Mouse (Mus musculus) forebrain, embryonic 14.5 days (tissue): ENCODE data around the gene Cybc1. TPM values are rescaled to one million over a fixed set of nuclear protein-coding genes. Genes with fewer than 3 reads are reported as not detected.

Source experiments
- ATAC-seq: fragments of 200-750 bp; cut with Nextera tagmentation; 2 replicates; pipeline ENCODE4 v1.8.0; 2017; ENCODE audit warnings: mild to moderate bottlenecking, moderate library complexity
- DNase-seq: peaks from one replicate; pipeline ENCODE4 v3.0.0-alpha.2; 2015; ENCODE audit warnings: low spot score
- H3K27ac ChIP-seq: fragments of 300-500 bp; sonication (generic); 2 replicates; pipeline ENCODE4 v1.5.1; 2014; ENCODE audit warnings: low read depth, mild to moderate bottlenecking, control low read depth, low read length, moderate library complexity
- H3K27me3 ChIP-seq: fragments of 300-500 bp; sonication (generic); replicated peaks from 2 replicates; pipeline ENCODE4 v1.6.1; 2014; ENCODE audit warnings: low read length, control low read depth, mixed read lengths; ENCODE audit not compliant: control insufficient read depth, insufficient read depth
- H3K36me3 ChIP-seq: fragments of 300-500 bp; sonication (generic); 2 replicates; pipeline ENCODE4 v1.6.1; 2014; ENCODE audit warnings: low read length, control low read depth; ENCODE audit not compliant: control insufficient read depth, insufficient read depth
- H3K4me1 ChIP-seq: fragments of 300-500 bp; sonication (generic); 2 replicates; pipeline ENCODE4 v1.6.1; 2014; ENCODE audit warnings: antibody characterized with exemption, low read length, control low read depth; ENCODE audit not compliant: control insufficient read depth, insufficient read depth
- H3K4me2 ChIP-seq: fragments of 300-500 bp; sonication (generic); 2 replicates; pipeline ENCODE4 v1.6.1; 2014; ENCODE audit warnings: mild to moderate bottlenecking, control low read depth, low read length
- H3K4me3 ChIP-seq: fragments of 300-500 bp; sonication (generic); 2 replicates; pipeline ENCODE4 v1.5.1; 2014; ENCODE audit warnings: low read depth, low read length, control low read depth
- H3K9ac ChIP-seq: fragments of 300-500 bp; sonication (generic); 2 replicates; pipeline ENCODE4 v1.6.1; 2014; ENCODE audit warnings: mild to moderate bottlenecking, low read length, control low read depth, moderate library complexity
- H3K9me3 ChIP-seq: fragments of 300-500 bp; sonication (generic); replicated peaks from 2 replicates; pipeline ENCODE4 v1.6.1; 2016; ENCODE audit warnings: low read length, control low read depth, mixed read lengths; ENCODE audit not compliant: control insufficient read depth
- WGBS: fragments of 180-500 bp; shearing (Covaris S2); extraction: QIAGEN DNeasy Blood & Tissue Kit; methylation state at CpG from one replicate; pipeline ENCODE4 v1.1.7; 2014; 5-methylcytosine and 5-hydroxymethylcytosine counted together
- polyA plus RNA-seq: library from polyadenylated mRNA; unstranded; fragments of >200 nt; fragmentation: Nextera tagmentation; extraction: Ambion mirVana; gene quantifications from 2 replicates; pipeline ENCODE4 v1.2.1, GENCODE M21; 2014

Cybc1 gene
- polyA plus RNA-seq, 1 experiment from 2014 or later = 46.0 TPM

DNA sequence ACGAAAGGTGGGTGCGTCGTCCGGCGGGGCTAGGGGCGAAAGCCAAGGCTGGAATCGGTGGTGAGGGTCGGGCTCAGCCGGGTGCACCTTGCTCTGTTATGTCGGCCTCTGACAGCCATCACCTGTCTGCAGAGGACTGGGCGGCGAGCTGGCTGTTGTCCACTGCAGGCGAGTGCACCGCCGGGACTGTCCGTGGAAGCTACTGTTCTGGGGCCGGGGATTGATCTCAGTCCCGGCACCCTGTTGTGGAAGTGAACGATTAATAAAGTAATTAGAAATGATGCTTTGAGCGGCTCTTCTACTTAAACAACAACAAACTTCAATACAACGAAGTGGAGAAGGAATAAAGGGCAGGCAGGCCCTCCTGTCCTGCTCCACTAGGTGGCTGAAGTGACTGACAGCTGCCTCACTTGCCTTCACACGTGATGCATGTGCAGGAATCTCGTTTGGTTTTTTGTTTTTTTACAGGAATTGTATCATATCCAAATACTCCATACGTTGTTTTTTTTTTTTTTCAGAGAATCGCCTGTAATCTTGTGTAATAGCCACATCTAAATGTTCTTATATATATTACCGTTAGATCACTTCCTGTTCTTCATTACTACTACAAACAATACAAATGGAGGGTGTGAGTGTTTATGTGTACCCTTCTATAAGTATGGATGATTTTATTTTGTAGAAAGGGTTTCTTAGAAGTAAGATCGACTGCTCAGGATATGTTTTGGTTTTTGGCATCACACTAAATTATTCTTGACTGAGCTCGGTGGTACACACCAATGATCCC, 8.4 kb upstream of the Cybc1 start:
- no peaks in the 10 kb centered on the region for H3K27me3 ChIP-seq
- no peaks in the 10 kb centered on the region for H3K9me3 ChIP-seq
- peak overlapping the region; percentile 77 for H3K4me3 ChIP-seq
- peaks cover 37% of the 10 kb centered on the region for H3K36me3 ChIP-seq
- H3K27ac ChIP-seq = peak overlapping the region; percentile 100
- peak; percentile 5; the same call in 1 of the 2 replicates for ATAC-seq
- H3K4me1 ChIP-seq = peaks cover 21% of the 10 kb centered on the region
- peak overlapping the region; percentile 87 for H3K9ac ChIP-seq
- 4% methylated on average over 28 of the region's 28 CpGs for WGBS
- peak; percentile 67 for DNase-seq
- peak overlapping the region; percentile 64 for H3K4me2 ChIP-seq

DNA sequence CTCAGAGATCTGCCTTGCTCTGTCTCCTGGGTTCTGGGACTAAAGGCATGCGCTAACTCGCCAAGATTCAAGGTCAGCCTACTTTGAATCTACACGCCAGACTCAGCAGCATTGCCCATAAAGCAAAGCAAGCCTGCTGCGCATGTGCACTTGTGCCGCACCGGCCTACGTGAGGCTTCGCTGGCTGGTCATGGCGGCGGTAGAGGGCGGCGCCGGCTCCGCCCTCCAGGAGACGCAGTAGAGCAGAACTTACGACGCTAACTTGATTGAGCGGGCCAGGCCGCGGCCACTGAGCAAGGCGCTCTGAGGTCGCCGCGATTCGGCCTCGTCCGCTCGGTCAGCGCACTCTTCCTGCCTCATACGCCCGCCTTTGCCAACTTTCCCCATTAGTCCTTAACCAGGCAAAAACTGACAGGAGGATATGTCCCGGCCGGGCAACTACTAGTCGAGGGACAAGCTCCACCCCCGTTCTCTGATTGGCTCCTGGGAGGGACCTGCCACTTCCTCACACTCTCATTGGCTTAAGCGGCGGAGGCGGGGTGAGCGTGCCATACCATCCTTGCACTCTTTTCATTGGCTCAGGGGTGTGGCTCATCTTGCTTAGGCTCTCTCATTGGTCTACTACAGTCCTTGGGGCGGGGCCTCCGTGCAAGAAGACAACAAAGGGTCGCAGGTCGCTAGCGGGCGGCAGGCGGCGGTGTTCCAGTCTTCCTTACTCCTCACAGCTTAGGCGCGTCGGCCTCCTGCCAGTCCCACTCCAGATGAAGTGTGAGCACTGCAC, 7.6 kb upstream of the Cybc1 start, which contains the start of gene Narf:
TSS of gene Narf (plus strand) at position 690 of the 781 bp plus-strand sequence.
- Histone ChIP-seq H3K27me3 (no peaks in the 10 kb centered on the region), H3K4me1 (peaks cover 21% of the 10 kb centered on the region), H3K4me2 (peak within 1 kb of the TSS; percentile 64), H3K36me3 (peaks cover 29% of the 10 kb centered on the region), H3K9me3 (no peaks in the 10 kb centered on the region), H3K27ac (peak within 1 kb of the TSS; percentile 100), H3K4me3 (peak within 1 kb of the TSS; percentile 77), H3K9ac (peak within 1 kb of the TSS; percentile 87)
- DNase-seq = peak; percentile 100
- peak; percentile 100 for ATAC-seq
- WGBS = under 1% methylated on average over 50 of the region's 50 CpGs

DNA sequence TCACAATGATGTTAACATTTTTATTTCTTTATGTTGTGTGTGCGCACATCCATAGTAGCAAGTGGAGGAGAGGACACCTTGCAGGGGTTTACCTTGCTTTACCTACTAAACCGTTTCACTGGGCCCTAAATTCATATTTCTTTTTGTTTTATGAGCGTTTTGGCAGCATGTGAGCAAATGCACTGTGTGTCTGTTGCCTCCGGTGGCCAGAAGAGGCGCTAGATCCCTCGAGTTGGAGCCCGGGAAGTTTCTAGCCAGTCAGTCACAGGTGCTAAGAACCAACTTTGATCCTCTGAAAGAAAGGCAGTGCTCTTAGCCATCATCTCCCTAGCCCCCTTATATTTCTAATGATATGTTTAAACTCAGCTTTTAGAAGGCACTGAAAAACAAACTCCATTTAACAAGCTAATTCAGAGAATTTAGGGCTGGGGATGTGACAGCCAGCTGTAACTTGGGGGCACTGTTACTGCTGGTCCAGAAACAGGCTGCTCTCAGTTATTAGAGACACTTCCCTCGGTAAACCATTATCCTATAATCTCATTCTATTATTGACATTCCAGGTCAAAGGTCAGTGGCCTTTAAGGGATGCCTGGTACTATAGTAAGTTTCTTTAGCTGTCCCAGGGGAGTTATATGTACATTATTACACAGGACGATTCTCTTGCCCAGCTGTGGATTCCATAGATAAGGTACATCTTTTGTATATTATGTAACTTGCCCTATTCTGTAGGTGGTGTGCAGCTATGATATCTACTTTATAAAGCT, 6.5 kb upstream of the Cybc1 start:
- Histone ChIP-seq H3K27me3 (no peaks in the 10 kb centered on the region), H3K27ac (peak overlapping the region; percentile 100), H3K9ac (no peak overlapping the region), H3K4me3 (no peak overlapping the region), H3K4me2 (peak overlapping the region; percentile 64), H3K9me3 (no peaks in the 10 kb centered on the region), H3K36me3 (peaks cover 18% of the 10 kb centered on the region), H3K4me1 (peaks cover 21% of the 10 kb centered on the region)
- no peak for ATAC-seq
- DNase-seq = peak; percentile 46
- 30% methylated on average over 9 of the region's 9 CpGs for WGBS

DNA sequence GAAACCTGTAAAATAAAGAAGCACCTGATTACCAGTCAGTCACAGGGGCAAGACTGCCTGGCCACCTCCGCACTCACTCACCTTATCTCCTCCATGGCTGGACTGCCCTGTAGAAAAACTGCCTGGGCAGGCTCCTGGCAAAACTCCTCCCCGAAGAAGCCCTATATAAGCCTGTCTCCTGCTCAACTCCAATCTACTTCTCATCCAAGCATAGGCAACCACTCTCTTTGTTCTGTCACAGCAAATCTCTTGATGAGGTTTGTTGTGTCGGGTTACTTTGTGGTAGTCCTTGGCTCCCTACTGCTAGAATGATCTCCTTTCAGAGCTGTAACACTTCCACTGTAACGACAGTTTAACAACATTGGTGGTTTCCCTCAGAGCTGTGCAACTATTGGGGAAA, 3.6 kb upstream of the Cybc1 start:
- Histone ChIP-seq H3K4me3 (no peak overlapping the region), H3K27me3 (no peaks in the 10 kb centered on the region), H3K9me3 (no peaks in the 10 kb centered on the region), H3K4me2 (no peak overlapping the region), H3K27ac (no peak overlapping the region), H3K4me1 (peaks cover 18% of the 10 kb centered on the region), H3K36me3 (no peaks in the 10 kb centered on the region), H3K9ac (no peak overlapping the region)
- no peak for ATAC-seq
- 30% methylated on average over 4 of the region's 4 CpGs for WGBS
- no peak for DNase-seq

DNA sequence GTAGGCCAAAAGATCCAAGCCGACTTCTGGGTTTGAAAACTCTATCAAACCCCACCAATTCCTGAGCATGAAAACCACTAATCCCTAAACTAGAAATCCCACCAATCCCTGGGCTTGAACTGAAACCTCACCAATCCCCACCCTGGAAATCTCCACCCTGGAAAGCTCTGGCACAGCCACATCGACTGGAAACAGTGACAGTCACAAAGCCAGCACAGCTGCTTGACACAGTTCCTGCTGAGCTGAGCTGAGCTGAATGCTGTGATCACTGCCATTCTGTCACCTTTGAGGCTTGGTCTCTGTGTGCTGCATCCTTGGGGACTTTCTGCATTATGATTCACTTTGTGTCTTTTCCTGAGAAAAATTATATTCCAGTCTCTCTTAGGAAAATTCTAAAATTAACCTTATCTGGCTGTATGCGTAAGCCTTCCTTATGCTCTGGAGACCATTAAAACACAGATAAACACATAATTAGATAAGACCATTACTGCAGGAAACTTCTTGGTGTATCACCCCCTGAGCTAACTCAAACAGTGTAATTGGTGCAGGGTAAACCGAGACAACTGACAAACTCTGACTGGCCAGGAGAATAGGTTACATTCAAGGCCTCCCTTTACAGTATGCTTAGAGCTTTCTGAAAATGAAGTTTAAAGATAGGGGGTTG, 2.6 kb upstream of the Cybc1 start:
- Histone ChIP-seq H3K4me1 (peaks cover 19% of the 10 kb centered on the region), H3K27ac (no peak overlapping the region), H3K9ac (no peak overlapping the region), H3K9me3 (no peaks in the 10 kb centered on the region), H3K4me3 (no peak overlapping the region), H3K36me3 (peaks cover 7% of the 10 kb centered on the region; the same call in 1 of the 2 replicates), H3K4me2 (no peak overlapping the region), H3K27me3 (no peaks in the 10 kb centered on the region)
- DNase-seq = no peak
- ATAC-seq = no peak
- WGBS = 50% methylated on average over 4 of the region's 4 CpGs

DNA sequence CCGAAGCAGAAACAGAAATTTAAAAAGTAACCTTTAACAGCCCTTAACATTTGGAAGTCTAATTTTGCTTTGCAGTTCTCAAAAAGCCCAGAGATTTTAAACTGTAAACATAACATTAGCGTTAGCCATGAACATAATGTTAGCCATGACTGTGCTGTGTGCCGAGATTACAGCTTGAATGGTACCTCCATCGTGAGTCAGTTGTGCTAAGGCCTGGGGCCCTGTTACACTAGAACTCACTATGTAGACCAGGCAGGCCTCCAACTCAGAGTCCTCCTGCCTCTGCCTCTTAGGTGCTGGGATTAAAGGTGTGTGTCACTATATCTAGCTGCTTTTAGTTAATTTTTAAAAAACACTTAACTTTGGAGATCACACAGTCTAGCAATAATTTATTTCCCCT, 2.1 kb upstream of the Cybc1 start:
- H3K4me3 ChIP-seq = no peak overlapping the region
- 78% methylated on average over 4 of the region's 4 CpGs for WGBS

DNA sequence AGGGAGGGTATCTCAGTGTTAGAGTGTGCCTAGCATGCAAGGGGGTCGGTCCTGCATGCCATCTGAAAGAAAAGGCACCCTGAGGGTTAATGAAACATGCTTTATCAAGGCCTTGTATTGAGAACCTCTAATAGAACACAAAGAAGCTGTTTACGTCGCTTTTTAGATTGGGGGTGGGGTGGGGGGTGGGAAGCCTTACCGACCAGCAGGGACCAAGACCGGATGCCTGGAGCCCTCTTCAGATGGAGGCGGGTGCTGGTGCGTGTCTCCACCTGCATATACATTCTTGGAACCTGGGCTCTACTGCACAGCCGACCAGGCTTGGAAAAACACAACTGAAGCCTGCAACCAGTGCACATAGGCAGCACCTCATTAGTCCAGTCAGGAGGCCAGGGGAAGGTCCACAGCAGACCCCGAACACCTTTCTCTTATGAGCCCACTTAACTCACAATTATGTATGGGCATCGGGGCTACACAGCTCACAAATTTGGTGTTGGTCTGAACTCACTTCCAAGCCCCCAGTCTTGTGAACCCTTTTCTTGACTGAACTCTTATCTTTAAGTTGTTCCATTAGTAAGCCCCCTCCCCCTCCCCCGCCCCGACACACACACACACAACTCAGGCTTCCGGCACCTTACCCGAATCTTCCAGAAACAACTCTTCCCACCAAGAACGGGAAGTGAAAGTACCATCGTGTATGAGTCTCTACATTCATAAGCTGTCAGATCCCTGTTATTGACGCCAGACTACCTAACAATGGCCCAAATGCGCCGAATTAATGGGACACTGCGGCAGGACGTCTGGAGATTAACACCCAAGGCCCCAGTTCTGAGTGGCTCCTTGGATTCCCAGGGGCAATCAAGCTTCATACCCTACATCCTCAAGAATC, 749 bp downstream of the Cybc1 start:
- Histone ChIP-seq H3K9me3 (no peaks in the 10 kb centered on the region), H3K9ac (peak overlapping the region; percentile 74), H3K4me3 (peak overlapping the region; percentile 70), H3K36me3 (peaks cover 40% of the 10 kb centered on the region), H3K4me2 (peak overlapping the region; percentile 78), H3K4me1 (peaks cover 14% of the 10 kb centered on the region), H3K27me3 (no peaks in the 10 kb centered on the region), H3K27ac (no peak overlapping the region)
- 21% methylated on average over 21 of the region's 21 CpGs for WGBS
- no peak for DNase-seq
- ATAC-seq = no peak; the same call in 1 of the 2 replicates

More for the DNA sequence above, 2.1 kb upstream of the Cybc1 start:
- DNase-seq (no peak), ATAC-seq (no peak)
- Histone ChIP-seq H3K4me2 (no peak overlapping the region), H3K27me3 (no peaks in the 10 kb centered on the region), H3K27ac (no peak overlapping the region), H3K9me3 (no peaks in the 10 kb centered on the region), H3K9ac (no peak overlapping the region), H3K4me1 (peaks cover 18% of the 10 kb centered on the region), H3K36me3 (peaks cover 12% of the 10 kb centered on the region; the same call in 1 of the 2 replicates)
